Mouse (Mus musculus) gastrocnemius, postnatal 36 days (tissue): ENCODE results near the gene Epas1. TPM values are rescaled to one million over a fixed set of nuclear protein-coding genes. Genes with fewer than 3 reads are reported as not detected.
A peak's percentile ranks its signal among the peaks of the same experiment; 100 is the strongest.

Experiments used
- DNase-seq, 2 experiments: peaks; one replicate each; pipeline ENCODE4 v3.0.0; 2022
- intact Hi-C: fragments of 180-260 bp; cut with DNase I; formaldehyde crosslinking; loops from one replicate; pipeline ENCODE4 v1.15.1; 2025
- total RNA-seq, 2 experiments: library from RNA; stranded (reverse); gene quantifications; 2 replicates each; pipeline ENCODE4 v1.2.3; 2021

Epas1 gene
- total RNA-seq, 2 experiments from 2014 or later = 94.9 to 100 TPM

DNA sequence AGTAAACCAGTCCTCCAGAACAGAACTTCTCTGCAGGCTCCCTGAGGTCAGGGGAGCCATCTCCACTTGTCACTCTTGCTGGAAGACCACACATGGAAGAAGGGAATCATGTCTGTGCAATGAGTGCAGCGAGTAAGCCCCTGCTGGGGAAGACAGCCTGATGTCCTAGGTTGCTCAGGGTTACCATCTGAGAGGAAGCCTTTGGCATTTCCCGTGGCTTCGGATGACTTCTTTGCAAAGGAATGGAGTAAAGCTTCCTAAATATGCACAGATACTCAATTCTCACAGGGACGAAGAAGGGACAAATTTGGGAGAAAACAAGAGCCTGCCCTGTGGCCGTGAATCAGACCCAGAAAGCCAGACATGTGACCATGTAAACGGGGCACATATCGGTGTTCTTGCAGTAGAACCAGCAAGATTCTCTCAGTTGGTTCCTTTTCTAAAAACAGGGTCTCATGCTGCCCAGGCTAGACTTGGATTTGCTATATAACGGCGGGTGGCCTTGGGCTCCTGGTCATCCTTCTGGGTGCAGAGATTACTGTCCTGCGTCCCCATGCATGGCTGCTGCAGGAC lies 31.0 kb downstream of the Epas1 start:
- intact Hi-C loops = no loop called here
- DNase-seq = no peak

DNA sequence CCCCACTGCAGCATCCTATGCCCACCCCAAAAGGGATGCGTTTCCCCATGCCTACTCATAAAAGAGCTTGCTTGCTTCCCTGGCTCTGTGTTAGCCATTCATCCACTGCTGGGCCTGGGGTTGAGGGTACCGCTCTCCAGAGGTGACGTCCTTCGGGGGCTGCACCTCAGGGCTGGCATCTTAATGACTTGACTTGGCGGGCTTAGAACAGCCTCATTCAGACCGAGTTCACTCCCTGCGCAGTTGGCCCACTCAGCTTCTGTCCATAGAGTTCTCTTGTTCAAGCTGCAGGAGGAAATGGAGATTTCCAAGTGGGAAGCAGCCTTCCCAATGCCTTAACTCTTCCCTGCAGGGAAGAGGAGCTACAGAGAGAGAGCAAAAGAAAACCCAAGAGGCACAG lies 32.1 kb downstream of the Epas1 start:
- no peak for DNase-seq
- intact Hi-C loops = no loop called here

DNA sequence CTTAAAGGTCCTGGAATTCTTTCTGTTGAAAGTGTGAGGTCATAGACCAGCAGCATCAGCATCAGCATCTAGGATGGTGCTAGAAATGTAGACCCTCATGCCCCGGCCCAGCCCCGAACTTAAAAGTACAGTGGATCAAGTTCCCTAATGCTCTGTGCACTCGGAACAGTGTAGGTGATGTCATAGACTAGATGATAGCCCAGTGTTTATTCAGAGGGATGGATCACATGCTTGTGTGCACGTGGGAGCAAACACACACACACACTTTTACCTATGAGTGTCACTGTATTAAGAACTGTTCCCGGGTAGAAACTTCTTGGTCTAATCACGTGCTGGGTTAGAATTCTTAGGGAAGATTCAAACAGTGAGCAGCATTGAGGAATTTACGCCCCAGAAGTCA lies 33.0 kb downstream of the Epas1 start:
- intact Hi-C loops = no loop called here
- no peak for DNase-seq

DNA sequence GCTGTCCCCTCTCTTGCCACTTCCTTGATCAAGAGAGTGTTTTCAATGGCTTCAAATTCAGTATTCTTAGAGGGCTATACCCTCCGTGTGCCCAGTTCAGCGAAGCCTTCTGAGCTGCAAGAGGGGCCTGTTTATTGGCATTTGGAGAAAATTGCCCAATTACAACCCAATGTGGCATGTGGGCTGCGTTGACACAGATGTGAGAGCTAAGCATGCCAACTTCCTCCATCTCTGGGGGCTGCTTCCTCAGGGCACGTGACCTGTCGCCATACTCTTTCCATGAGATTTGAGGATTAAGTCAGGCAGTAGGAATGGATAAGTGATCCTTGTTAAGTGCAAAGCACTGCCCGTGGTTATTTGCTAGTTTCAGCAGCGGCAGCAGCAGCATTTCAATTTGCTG lies 34.3 kb downstream of the Epas1 start:
- no peak for DNase-seq
- intact Hi-C loops = no loop called here

DNA sequence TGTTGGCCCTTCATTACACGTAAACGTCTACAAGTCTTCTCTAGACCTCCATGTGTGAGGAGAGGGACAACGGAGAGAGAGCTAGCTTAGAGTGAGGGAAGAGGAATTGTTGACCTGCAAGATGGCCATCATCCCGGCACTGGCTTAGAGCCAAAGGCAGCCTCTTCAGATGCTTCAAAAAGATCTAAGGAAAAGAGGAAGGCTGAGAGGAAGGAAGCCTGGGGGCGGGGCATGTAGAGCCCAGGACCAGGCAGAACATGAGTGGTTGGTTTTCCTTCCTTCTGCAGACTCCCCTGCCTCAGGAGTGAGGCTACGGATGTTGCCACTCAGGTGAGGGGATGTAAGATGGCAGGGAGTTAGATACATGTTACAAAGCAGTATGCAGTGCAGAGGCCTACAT lies 34.8 kb downstream of the Epas1 start:
- no peak for DNase-seq
- intact Hi-C loops = no loop called here

DNA sequence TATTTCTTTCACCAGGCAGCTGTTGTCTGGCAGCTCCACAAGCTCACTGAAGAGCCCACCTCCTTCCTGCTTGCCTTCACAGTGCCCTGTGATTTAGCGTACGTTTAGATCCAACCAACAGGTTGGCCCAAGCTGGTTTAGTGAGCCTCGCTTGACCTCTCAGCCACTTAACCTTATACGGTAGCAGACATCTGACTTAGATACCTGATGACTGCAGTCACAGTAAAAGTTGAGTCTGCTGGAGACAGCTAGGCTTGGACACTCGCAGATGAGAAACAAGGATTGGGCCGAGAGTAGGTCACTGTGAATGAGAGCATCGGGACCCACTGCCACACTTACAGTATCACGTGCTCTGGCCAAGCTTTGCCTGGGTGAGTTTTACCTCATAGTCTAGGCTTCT lies 38.4 kb downstream of the Epas1 start:
- no peak for DNase-seq
- intact Hi-C loops = no loop called here

DNA sequence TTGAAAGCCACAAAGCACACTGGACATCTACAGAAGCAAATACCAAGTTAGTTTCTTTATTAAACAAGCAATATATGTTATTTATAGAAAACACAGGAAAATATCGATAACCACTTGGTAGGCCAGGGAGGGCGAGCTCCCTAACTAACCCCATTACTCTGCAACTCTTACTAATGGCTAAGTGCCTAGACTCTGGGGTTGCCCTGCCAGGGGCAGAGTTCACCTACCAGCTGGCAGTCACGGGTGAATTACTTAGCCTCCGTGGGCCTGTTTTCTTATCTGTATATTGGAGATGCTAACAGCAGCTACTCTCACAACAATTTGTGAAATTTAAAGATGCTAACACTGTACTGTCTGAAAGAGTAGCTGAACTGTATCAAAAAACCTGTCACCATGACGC lies 42.3 kb downstream of the Epas1 start:
- no peak for DNase-seq

DNA sequence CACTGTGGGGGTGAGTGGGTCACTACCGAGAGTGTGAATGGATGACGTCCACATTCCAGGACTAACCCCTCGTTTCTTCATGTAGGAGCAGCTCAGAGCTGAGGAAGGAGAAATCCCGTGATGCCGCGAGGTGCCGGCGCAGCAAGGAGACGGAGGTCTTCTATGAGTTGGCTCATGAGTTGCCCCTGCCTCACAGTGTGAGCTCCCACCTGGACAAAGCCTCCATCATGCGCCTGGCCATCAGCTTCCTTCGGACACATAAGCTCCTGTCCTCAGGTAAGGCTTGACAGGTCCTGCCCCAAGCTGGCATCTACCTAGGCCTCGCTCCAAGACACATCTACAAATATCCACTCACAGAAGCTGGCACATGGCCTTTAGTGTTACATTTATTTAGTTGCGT lies 43.5 kb downstream of the Epas1 start:
- intact Hi-C loops = no loop called here
- no peak for DNase-seq

More for the DNA sequence above, 42.3 kb downstream of the Epas1 start:
- intact Hi-C loops = no loop called here

DNA sequence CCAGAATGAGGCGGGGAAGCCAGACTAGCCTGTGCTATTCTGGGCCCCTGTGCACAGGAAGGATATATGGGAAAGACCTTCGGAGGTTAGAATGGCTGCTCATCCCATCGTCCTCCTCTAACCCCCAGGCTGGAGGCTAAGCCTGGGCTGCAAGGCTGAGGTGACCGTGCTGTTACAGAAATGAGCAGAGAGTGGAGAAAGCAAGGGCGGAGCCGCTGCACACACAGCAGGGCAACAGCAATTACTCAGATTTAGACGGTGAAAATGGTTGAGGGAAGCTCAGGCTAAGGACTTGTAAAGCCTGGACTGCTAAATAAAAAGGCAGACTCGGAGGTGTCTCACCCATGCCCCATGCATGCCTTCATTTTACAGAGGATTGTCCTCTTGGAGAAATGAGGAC lies 45.0 kb downstream of the Epas1 start:
- intact Hi-C loops = loop anchor here (2.0 kb wide), 1 partner anchor 42 kb away; no protein-coding TSS in a partner anchor
- no peak for DNase-seq

DNA sequence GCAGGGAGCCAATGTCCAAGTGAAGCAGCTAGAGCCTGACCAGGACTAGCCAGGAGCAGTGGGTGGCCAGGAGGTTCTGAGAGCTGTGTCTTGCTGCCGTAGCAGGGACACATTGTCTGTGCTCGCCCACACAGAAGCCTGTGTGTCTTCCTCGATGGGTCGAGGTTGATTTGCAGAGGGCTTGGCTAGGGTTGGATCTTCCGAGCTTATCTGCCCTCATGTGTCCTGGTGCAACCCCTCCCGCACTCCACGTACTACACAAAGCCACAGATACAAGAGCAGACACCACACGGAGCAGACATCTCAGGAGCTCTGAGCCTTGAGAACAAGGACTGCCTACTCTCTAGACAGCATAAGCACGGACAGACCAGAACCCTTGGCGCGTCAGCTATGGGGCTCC lies 45.5 kb downstream of the Epas1 start:
- no peak for DNase-seq
- intact Hi-C loops = loop anchor here (2.0 kb wide), 1 partner anchor 42 kb away; no protein-coding TSS in a partner anchor

GRCm38 (mm10) chr17:86800535-86800934 lies 47.0 kb downstream of the Epas1 start:
- intact Hi-C loops = no loop called here
- DNase-seq = no peak

- no peak for DNase-seq
- intact Hi-C loops = no loop called here
Observed at GRCm38 (mm10) chr17:86801213-86801815, 47.8 kb downstream of the Epas1 start.

DNA sequence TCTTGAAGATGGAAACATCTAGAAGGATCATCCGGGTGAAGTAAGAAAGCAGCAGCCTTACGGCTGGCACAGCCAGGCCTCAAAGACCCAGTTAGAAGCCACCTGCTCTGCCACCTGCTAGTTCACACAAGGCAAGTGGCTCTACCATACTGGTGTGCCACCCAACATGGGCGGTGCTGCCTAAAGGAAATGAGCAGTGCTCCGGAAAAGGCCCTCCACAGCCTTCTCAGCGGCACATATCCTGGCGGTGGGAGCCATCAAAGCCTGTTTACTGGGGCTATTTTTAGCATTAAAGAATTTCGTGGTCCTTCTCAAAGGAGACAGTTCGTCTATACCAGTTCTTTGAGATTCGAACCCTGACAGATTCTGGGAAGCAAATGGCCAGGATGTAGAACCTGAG lies 48.4 kb downstream of the Epas1 start:
- intact Hi-C loops = loop anchor here (2.0 kb wide), 1 partner anchor 265 kb away; no protein-coding TSS in a partner anchor
- no peak for DNase-seq

DNA sequence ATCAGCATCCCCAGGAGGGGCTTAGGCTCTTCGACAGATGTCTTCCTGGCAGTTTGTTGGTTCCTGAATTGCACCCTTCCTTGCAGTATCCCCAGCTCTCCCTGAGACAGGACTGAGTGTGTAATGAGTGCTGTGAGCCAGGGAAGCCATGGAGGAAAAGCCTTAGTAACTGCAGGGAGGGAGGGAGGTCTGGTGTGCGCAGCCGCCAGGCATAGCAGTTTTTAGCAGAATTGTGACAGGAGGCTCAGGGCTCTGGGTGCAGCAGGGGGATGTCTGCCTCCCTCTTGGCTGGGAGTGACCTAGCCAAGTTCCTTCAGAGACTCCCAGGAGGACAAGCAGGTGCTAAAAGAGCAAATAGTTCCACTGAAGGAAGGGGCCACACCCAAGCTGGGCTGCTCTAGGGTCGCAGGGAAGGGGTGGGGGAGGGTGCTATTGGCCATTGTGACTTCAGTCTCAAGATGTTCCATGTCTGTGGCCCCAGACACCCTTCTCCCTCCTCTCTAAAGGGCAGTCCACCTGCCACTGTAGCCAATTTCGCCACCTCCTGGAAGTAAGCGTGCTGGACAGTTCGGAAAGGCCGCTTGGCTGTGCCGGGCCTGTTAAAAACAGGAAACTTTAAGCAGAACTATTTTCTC lies 49.0 kb downstream of the Epas1 start:
- intact Hi-C loops = loop anchor here (2.0 kb wide), 1 partner anchor 266 kb away; no protein-coding TSS in a partner anchor

DNA sequence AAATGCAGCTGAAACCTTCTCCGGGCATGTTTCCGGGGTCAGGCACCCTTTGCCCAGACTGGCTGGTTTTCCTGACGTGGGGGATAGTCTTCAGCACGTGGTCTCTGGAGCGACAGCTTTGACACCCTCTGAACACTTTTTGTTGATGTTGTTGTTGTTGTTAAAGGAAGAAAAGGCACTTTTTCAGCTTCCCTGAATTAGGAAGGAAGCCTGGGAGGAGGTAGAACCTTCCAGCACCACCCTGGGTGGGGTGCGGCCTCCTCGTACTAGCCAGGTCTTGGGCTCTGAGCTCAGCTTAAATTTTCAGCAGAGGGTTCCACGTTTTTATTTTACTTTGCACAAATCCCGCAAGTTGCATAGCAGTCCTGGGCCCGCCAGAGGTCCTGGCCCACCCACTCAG lies 49.6 kb downstream of the Epas1 start:
- no peak for DNase-seq
- intact Hi-C loops = loop anchor here (2.0 kb wide), 1 partner anchor 266 kb away; no protein-coding TSS in a partner anchor

More for the DNA sequence above, 49.0 kb downstream of the Epas1 start:
- DNase-seq = peak in 1 of 2 experiments; percentile 48

DNA sequence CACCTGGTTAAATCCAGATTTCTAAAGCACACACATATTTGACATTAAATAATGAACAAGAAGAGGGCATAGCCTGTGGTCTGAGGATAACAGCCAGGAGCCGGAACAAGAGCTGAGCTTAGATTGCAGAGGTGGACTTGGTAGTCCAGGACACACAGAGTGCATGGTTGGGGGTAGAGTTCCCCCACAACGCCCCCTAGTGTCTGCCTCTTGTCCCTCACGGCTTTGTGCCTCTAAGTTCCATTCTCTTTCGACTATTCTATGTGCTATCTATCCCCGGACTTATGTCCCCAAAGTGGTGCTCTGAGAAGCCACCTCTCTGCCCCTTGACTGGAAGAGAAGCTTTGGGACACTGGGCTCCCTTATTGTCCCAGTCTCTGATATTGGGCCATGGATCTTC lies 50.2 kb downstream of the Epas1 start:
- no peak for DNase-seq
- intact Hi-C loops = loop anchor here (2.0 kb wide), 1 partner anchor 267 kb away; no protein-coding TSS in a partner anchor

DNA sequence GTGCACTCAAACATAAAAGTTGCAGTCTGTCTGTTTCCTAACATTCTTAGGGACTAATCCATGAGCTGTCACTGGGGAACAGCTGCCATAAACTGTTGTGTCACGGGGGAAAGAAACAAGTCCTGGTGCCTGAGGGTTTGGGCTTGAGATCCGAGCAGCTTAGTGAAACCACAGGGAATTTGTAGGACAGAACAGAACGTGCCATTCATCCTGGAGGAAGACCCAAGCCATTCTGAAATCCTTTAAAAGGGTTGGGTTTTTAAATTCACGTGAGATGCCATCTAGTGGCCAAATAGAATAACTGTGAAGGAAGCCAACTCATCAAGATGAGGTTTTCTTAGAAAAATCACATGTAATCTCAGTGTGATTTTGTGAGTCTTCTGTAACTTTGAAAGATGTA lies 58.5 kb downstream of the Epas1 start:
- DNase-seq = no peak
- intact Hi-C loops = loop anchor here (2.0 kb wide), 1 partner anchor 319 kb away; no protein-coding TSS in a partner anchor

DNA sequence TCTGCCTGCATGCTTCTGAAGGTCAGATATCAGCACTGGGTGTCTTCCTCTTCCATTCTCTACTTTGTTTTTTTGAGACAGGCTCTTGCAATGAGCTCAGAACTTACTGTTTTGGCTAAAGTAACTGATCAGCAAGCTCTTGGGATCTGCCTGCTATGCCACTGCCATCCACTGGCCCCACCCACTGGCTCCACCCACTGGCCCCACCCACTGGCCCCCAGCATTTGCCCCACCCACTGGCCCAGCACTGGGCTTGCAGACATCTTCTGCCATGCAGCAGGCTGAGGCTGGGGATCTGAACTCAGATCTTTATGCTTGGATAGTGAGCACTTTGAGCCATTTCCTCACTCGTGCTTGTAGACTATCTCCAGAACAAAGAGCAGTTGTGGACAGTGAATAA lies 60.8 kb downstream of the Epas1 start:
- DNase-seq = no peak

GRCm38 (mm10) chr17:86815016-86815865 lies 61.7 kb downstream of the Epas1 start:
- intact Hi-C loops = loop anchor here (2.0 kb wide), 1 partner anchor 280 kb away; no protein-coding TSS in a partner anchor
- no peak for DNase-seq

More for the DNA sequence above, 60.8 kb downstream of the Epas1 start:
- intact Hi-C loops = loop anchor here (2.0 kb wide), 1 partner anchor 280 kb away; no protein-coding TSS in a partner anchor

DNA sequence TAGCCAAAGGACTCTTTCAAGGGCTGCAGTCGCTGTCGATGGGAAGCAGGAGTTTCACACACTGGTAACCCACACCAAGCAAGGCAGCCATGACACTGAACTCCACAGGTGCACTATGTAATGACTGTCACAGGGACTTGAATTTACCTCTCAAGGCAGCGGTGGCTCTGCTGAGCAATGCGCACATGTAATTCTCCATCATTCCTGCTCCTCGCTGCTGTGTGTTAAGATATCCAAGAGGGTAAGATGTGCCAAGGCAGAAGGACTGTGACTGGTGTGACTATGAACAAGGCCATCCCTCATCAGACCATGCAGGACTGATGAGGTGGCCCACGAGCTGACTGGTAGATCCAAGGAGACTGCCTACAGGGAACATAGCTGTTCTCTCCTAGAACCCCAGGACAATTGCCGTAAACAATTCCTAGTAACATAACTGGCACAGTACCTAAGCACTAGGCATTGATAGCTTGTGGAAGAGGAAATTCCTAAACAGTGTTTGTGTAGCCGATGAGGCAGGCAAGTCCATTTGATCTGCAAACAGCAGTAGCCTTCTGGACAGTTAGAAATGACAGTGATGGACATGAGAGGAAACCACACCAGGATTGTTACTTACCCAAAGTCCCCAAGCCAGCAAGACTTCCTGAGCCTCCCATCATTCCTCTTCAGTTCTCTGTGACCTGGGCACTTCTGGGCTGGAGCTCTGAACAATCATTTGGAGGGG lies 68.7 kb downstream of the Epas1 start:
- no peak for DNase-seq
- intact Hi-C loops = no loop called here
